Mouse (Mus musculus) lung, adult 2 months (tissue): ENCODE results near the gene Prr14l. TPM values are rescaled to one million over a fixed set of nuclear protein-coding genes. Genes with fewer than 3 reads are reported as not detected.

ENCODE experiments used
- DNase-seq: peaks from one replicate; pipeline ENCODE4 v3.0.0; 2022
- H3K4me1 ChIP-seq: fragments of 200-500 bp; 2 replicates; pipeline ENCODE4 v1.6.1; 2011; ENCODE audit warnings: low read length; ENCODE audit not compliant: control insufficient read depth, insufficient read depth
- H3K4me3 ChIP-seq: fragments of 200-500 bp; replicated peaks from 2 replicates; pipeline ENCODE3; 2011; ENCODE audit warnings: low read depth, mild to moderate bottlenecking, control low read depth, low read length; ENCODE audit errors: extremely low read depth
- CTCF ChIP-seq: fragments of 200-500 bp; IDR thresholded peaks from 2 replicates; pipeline ENCODE4 v1.5.1; 2011; ENCODE audit warnings: mild to moderate bottlenecking, low read length, control low read depth; ENCODE audit not compliant: insufficient read depth
- POLR2A ChIP-seq: fragments of 200-500 bp; IDR thresholded peaks from 2 replicates; pipeline ENCODE4 v1.6.1; 2011; ENCODE audit warnings: low read depth, mild to moderate bottlenecking, control low read depth, low read length, borderline replicate concordance; ENCODE audit errors: extremely low read depth
- WGBS: fragments of 180-500 bp; shearing (Covaris S2); methylation state at CpG from one replicate; pipeline ENCODE4 v1.1.7; 2018; 5-methylcytosine and 5-hydroxymethylcytosine counted together
- polyA plus RNA-seq: library from polyadenylated mRNA; depleted of rRNA; stranded (reverse); fragments of >200 nt; gene quantifications from 2 replicates; pipeline ENCODE4 v1.2.3, GENCODE M21; 2012; rRNA removed

The Prr14l gene
- polyA plus RNA-seq, 1 experiment = 12.7 TPM

DNA sequence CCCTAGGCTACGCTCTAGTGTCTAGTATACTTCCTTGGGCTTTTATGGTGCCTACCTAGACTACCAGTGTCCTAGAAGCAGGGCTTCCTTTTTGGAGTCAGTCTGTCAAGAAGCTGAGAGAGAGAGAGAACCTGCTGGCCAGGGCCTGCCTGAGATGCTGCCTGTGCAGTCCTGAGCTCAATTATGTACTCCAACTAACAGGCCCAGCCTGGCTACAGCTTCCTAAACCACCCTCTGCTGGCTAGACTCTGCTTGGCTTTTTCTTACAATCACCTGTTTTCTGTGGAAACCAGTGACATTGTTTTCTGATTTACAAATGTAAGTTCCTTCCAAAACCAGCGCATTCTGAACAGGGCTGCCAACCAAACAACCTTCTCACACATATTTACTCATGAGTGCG lies 113.9 kb downstream of the Prr14l start:
- TF ChIP-seq POLR2A (no peak), CTCF (no peak)
- no peak for DNase-seq
- 83% methylated on average over 3 of the region's 3 CpGs for WGBS
- no peak overlapping the region for H3K4me3 ChIP-seq
- no peaks in the 10 kb centered on the region; the same call in 1 of the 2 replicates for H3K4me1 ChIP-seq

Other genes starting within 250 kb of the Prr14l start
- gene Yes1, start 243.1 kb downstream of the Prr14l start, polyA plus RNA-seq = 3.6 and 4.6 TPM in 2 replicates
- 89.6 and 90.7 TPM in 2 replicates for gene Pisd, start 68.6 kb downstream of the Prr14l start, polyA plus RNA-seq
- 10.5 and 12.4 TPM in 2 replicates for gene Gm20671, start 27.1 kb downstream of the Prr14l start, polyA plus RNA-seq
- 11.1 and 17.1 TPM in 2 replicates for gene Depdc5, start 9.4 kb upstream of the Prr14l start, polyA plus RNA-seq
- gene Ywhah, start 164.6 kb upstream of the Prr14l start, polyA plus RNA-seq = 136 and 154 TPM in 2 replicates
- 1.8 and 2.5 TPM in 2 replicates for gene Slc5a1, start 250.0 kb upstream of the Prr14l start, polyA plus RNA-seq